Mouse (Mus musculus) lung, adult 2 months (tissue): ENCODE measurements at regions not wholly inside any gene's neighbourhood (a gene's known extent, or its start where the extent isn't known, plus 50 kb on each side); places are given as distances from the start of the nearest gene placed in this dataset.

Experiments used
- CTCF ChIP-seq: fragments of 200-500 bp; IDR thresholded peaks from 2 replicates; pipeline ENCODE4 v1.5.1; 2011; ENCODE audit warnings: mild to moderate bottlenecking, low read length, control low read depth; ENCODE audit not compliant: insufficient read depth
- POLR2A ChIP-seq: fragments of 200-500 bp; IDR thresholded peaks from 2 replicates; pipeline ENCODE4 v1.6.1; 2011; ENCODE audit warnings: low read depth, mild to moderate bottlenecking, control low read depth, low read length, borderline replicate concordance; ENCODE audit errors: extremely low read depth

GRCm38 (mm10) chr5:118365651-118366050 is 120.6 kb downstream of the 2410131K14Rik start:
- no peak for TF ChIP-seq POLR2A
- 0 out of 2 replicates have a peak, but pooled peaks have one; percentile 12 for TF ChIP-seq CTCF
